Mouse (Mus musculus) MEL (cell line): ENCODE results near the gene Mdga1.

Source experiments
- CHD2 ChIP-seq: IDR thresholded peaks from 2 replicates; pipeline ENCODE4 v1.6.1; 2011; ENCODE audit warnings: low read length, improper control_type of control experiment
- CTCF ChIP-seq, 3 experiments: IDR thresholded peaks in 2 of 3; conservative IDR thresholded peaks in 1 of 3; 2 replicates each; pipeline ENCODE4 v1.5.1; 2011 to 2012; ENCODE audit warnings: low read length in 3 of 3, low read depth in 2 of 3, mild to moderate bottlenecking in 2 of 3, improper control_type of control experiment in 1 of 3, inconsistent platforms in 1 of 3, mixed read lengths in 1 of 3, moderate library complexity in 1 of 3; ENCODE audit not compliant: control insufficient read depth in 1 of 3, insufficient read depth in 1 of 3, poor library complexity in 1 of 3, severe bottlenecking in 1 of 3
- E2F4 ChIP-seq: IDR thresholded peaks from 2 replicates; pipeline ENCODE4 v1.6.1; 2011; ENCODE audit warnings: low read depth, low read length, improper control_type of control experiment, borderline replicate concordance
- ELF1 ChIP-seq: IDR thresholded peaks from 2 replicates; pipeline ENCODE4 v1.6.1; 2014; ENCODE audit warnings: low read depth, mild to moderate bottlenecking, inconsistent platforms, low read length, improper control_type of control experiment, moderate library complexity
- ETS1 ChIP-seq: IDR thresholded peaks from 2 replicates; pipeline ENCODE4 v1.6.1; 2012; ENCODE audit warnings: low read depth, mild to moderate bottlenecking, inconsistent platforms, low read length, improper control_type of control experiment, moderate library complexity
- GABPA ChIP-seq: IDR thresholded peaks from 2 replicates; pipeline ENCODE4 v1.6.1; 2012; ENCODE audit warnings: low read depth, mild to moderate bottlenecking, inconsistent platforms, low read length, improper control_type of control experiment, moderate library complexity
- GATA1 ChIP-seq: IDR thresholded peaks from 2 replicates; pipeline ENCODE4 v1.6.1; 2011; ENCODE audit warnings: low read depth, low read length, improper control_type of control experiment
- MAFK ChIP-seq: IDR thresholded peaks from 2 replicates; pipeline ENCODE4 v1.6.1; 2011; ENCODE audit warnings: low read depth, mild to moderate bottlenecking, low read length, improper control_type of control experiment, borderline replicate concordance
- MYC ChIP-seq: IDR thresholded peaks from 2 replicates; pipeline ENCODE4 v1.6.1; 2011; ENCODE audit warnings: low read depth, mild to moderate bottlenecking, low read length, improper control_type of control experiment, moderate library complexity
- RAD21 ChIP-seq: IDR thresholded peaks from 2 replicates; pipeline ENCODE4 v1.6.1; 2011; ENCODE audit warnings: mild to moderate bottlenecking, low read depth, low read length, improper control_type of control experiment
- SMC3 ChIP-seq: IDR thresholded peaks from 2 replicates; pipeline ENCODE4 v1.6.1; 2011; ENCODE audit warnings: low read depth, low read length, improper control_type of control experiment
- ZNF384 ChIP-seq: IDR thresholded peaks from 2 replicates; pipeline ENCODE4 v1.6.1; 2012; ENCODE audit warnings: low read depth, mild to moderate bottlenecking, inconsistent platforms, low read length, improper control_type of control experiment

DNA sequence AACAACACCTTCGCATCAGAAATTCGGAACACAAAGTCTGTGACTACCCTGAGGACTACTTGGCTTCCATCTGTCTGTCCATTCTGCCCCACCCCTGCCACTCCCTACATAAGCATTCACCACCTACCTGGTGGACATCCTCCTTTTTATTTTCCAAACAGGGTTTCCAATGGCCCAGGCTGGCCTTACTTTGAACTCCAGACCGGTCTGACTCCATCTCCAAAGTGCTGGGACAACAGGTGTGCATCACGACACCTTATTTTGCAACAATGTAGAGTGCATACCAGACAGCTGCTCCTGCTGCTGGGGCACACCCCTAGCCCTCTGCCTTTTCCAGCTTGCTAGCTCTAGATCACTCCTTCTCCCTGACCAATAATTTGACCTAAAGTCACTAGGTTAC lies 115.1 kb downstream of the Mdga1 start:
- TF ChIP-seq CTCF (IDR thresholded peaks at IDR 0.05 in 2 of 3, conservative IDR thresholded peaks at IDR 0.05 in 1 of 3; ENCODE audit: control insufficient read depth in 1 of 3, insufficient read depth in 1 of 3, low read depth in 2 of 3, low read length in 3 of 3, poor library complexity in 1 of 3, severe bottlenecking in 1 of 3) (no peak), ETS1 (no peak), ZNF384 (no peak), GATA1 (no peak), E2F4 (no peak), RAD21 (no peak), ELF1 (no peak), SMC3 (no peak), GABPA (no peak), CHD2 (no peak), MAFK (no peak), MYC (no peak)
